In the genomic region with DNA sequence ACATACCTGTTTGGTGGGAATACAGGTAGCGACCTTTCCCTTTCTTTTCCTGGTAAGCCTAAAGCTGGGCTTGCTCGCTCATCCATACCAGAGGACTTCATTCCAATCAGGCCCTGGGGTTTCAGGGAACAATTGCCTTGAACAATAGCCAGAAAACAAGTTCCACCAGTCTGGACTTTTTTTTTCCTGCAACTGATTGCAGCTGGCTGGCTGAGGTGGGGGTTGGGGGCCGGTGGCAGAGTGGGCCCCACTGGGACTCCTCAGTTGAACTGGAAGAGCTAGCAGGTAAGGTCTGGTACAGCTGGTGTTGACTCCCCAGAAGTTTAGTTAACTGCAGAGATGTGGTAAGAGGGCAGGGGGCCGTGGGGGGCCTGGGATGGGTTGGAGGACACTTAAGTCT, we compare ENCODE assay signal across 9 mouse cellular contexts.
DNase-seq lines count a peak whose midpoint lies in the region; ATAC-seq lines count a peak whose summit lies in the region.
"Had no signal": no experiment of that assay in that cellular context is flagged by ENCODE, and none has a peak within 500 bp of the region (broad histone marks: within the 10 kb centered on the region; RNA-seq: fewer than 3 reads in every experiment).

No protein-coding gene starts in this region.

- DNase-seq in heart, embryonic 10.5 days (ENCODE audit: low spot score), result no peak
- no peak for DNase-seq in heart, postnatal 14 days
- no peak for DNase-seq in lung, postnatal 10 days
- DNase-seq in layer of hippocampus, adult 18-20 months (ENCODE audit: low spot score in 2 of 2), result no peak
- DNase-seq: lung, postnatal 4 days had no signal

- intact Hi-C loops in heart, postnatal 14 days (cut with DNase I), result no loop called here

- no peaks in the 10 kb centered on the region for H3K9me3 ChIP-seq in heart, embryonic 10.5 days
- H3K9me3 ChIP-seq in lung, embryonic 15.5 days, result no peaks in the 10 kb centered on the region
- no peaks in the 10 kb centered on the region for H3K9me3 ChIP-seq in kidney, embryonic 14.5 days (ENCODE audit: control insufficient read depth, low read length)
- no peaks in the 10 kb centered on the region for H3K9me3 ChIP-seq in stomach, embryonic 15.5 days
- no peaks in the 10 kb centered on the region for H3K9me3 ChIP-seq in midbrain, embryonic 16.5 days (replicated peaks; ENCODE audit: control insufficient read depth, low read length, poor library complexity, severe bottlenecking)

- H3K9ac ChIP-seq in lung, embryonic 15.5 days, result no peak overlapping the region
- H3K9ac ChIP-seq in kidney, embryonic 14.5 days (ENCODE audit: low read depth, low read length), result no peak overlapping the region
- no peak overlapping the region for H3K9ac ChIP-seq in stomach, embryonic 15.5 days
- no peak overlapping the region for H3K9ac ChIP-seq in midbrain, embryonic 16.5 days (ENCODE audit: low read depth, low read length)

- peak; percentile 12; the same call in 1 of the 2 replicates for ATAC-seq in lung, embryonic 15.5 days (ENCODE audit: borderline replicate concordance, extremely low read depth, low FRiP score, low TSS enrichment)
- 0 out of 2 replicates have a peak, but pooled peaks have one; percentile 11 for ATAC-seq in kidney, embryonic 14.5 days (ENCODE audit: low FRiP score, low TSS enrichment)
- peak; percentile 63 for ATAC-seq in stomach, embryonic 15.5 days (ENCODE audit: insufficient read depth, low FRiP score, low read depth)
- ATAC-seq in midbrain, embryonic 16.5 days, result no peak

- 17% methylated on average over 4 of the region's 4 CpGs for WGBS in heart, embryonic 10.5 days
- 16% methylated on average over 4 of the region's 4 CpGs for WGBS in lung, embryonic 15.5 days
- WGBS in kidney, embryonic 14.5 days, result 17% methylated on average over 4 of the region's 4 CpGs
- 25% methylated on average over 4 of the region's 4 CpGs for WGBS in stomach, embryonic 15.5 days
- WGBS in midbrain, embryonic 16.5 days, result 18% methylated on average over 4 of the region's 4 CpGs

- H3K4me3 ChIP-seq in heart, embryonic 10.5 days, result peak overlapping the region; percentile 31; the same call in 1 of the 2 replicates
- H3K4me3 ChIP-seq in lung, embryonic 15.5 days, result no peak overlapping the region
- 0 out of 2 replicates have a peak overlapping the region, but pooled peaks have one; percentile 12 for H3K4me3 ChIP-seq in kidney, embryonic 14.5 days (ENCODE audit: low read length)
- 0 out of 2 replicates have a peak overlapping the region, but pooled peaks have one; percentile 2 for H3K4me3 ChIP-seq in stomach, embryonic 15.5 days (replicated peaks)
- no peak overlapping the region for H3K4me3 ChIP-seq in midbrain, embryonic 16.5 days (ENCODE audit: low read depth, low read length)

- H3K27ac ChIP-seq in heart, embryonic 10.5 days, result peak overlapping the region; percentile 80
- peak overlapping the region; percentile 75 for H3K27ac ChIP-seq in lung, embryonic 15.5 days
- H3K27ac ChIP-seq in kidney, embryonic 14.5 days (ENCODE audit: low read depth, low read length), result peak overlapping the region; percentile 85
- H3K27ac ChIP-seq in stomach, embryonic 15.5 days, result peak overlapping the region; percentile 79
- H3K27ac ChIP-seq in midbrain, embryonic 16.5 days (ENCODE audit: low read length), result no peak overlapping the region

- peak overlapping the region; percentile 26; the same call in 1 of the 2 replicates for H3K4me2 ChIP-seq in lung, embryonic 15.5 days
- peak overlapping the region; percentile 22 for H3K4me2 ChIP-seq in kidney, embryonic 14.5 days (replicated peaks; ENCODE audit: low read depth, low read length)
- H3K4me2 ChIP-seq in stomach, embryonic 15.5 days, result peak overlapping the region; percentile 37; the same call in 1 of the 2 replicates
- no peak overlapping the region for H3K4me2 ChIP-seq in midbrain, embryonic 16.5 days (ENCODE audit: low read length)

- H3K36me3 ChIP-seq in heart, embryonic 10.5 days, result no peaks in the 10 kb centered on the region
- no peaks in the 10 kb centered on the region for H3K36me3 ChIP-seq in lung, embryonic 15.5 days
- H3K36me3 ChIP-seq in kidney, embryonic 14.5 days (ENCODE audit: control insufficient read depth, insufficient read depth, low read length), result no peaks in the 10 kb centered on the region
- H3K36me3 ChIP-seq in stomach, embryonic 15.5 days, result no peaks in the 10 kb centered on the region
- H3K36me3 ChIP-seq in midbrain, embryonic 16.5 days (ENCODE audit: control insufficient read depth, insufficient read depth, low read length), result no peaks in the 10 kb centered on the region

- H3K27me3 ChIP-seq in heart, embryonic 10.5 days (ENCODE audit: insufficient read depth, poor library complexity, severe bottlenecking), result no peaks in the 10 kb centered on the region
- H3K27me3 ChIP-seq in lung, embryonic 15.5 days, result no peaks in the 10 kb centered on the region
- H3K27me3 ChIP-seq in kidney, embryonic 14.5 days (ENCODE audit: control insufficient read depth, insufficient read depth, low read length), result no peaks in the 10 kb centered on the region
- no peaks in the 10 kb centered on the region for H3K27me3 ChIP-seq in stomach, embryonic 15.5 days (replicated peaks)
- no peaks in the 10 kb centered on the region for H3K27me3 ChIP-seq in midbrain, embryonic 16.5 days (ENCODE audit: control insufficient read depth, insufficient read depth, low read depth, low read length)

- H3K4me1 ChIP-seq in heart, embryonic 10.5 days, result peaks cover 59% of the 10 kb centered on the region
- peaks cover 58% of the 10 kb centered on the region for H3K4me1 ChIP-seq in lung, embryonic 15.5 days
- H3K4me1 ChIP-seq in kidney, embryonic 14.5 days (ENCODE audit: control insufficient read depth, insufficient read depth, low read length), result peaks cover 47% of the 10 kb centered on the region
- H3K4me1 ChIP-seq in stomach, embryonic 15.5 days, result peaks cover 27% of the 10 kb centered on the region
- H3K4me1 ChIP-seq in midbrain, embryonic 16.5 days (ENCODE audit: control insufficient read depth, insufficient read depth, low read length), result peaks cover 13% of the 10 kb centered on the region

Comparison
In these comparisons a context has a peak if more than half of its experiments do, and no peak if none do; other contexts are left out.
1. H3K4me3 ChIP-seq: peak in heart, embryonic 10.5 days (single experiment), kidney, embryonic 14.5 days (single experiment) and stomach, embryonic 15.5 days (single experiment); none in lung, embryonic 15.5 days (single experiment) and midbrain, embryonic 16.5 days (single experiment).